Mouse (Mus musculus) ZHBTc4 (cell line): ENCODE results near the gene Skiv2l.

Source experiments
- DNase-seq: peaks from one replicate; pipeline ENCODE4 v3.0.0-alpha.2; 2011; ENCODE audit warnings: low read depth, low spot score

Skiv2l gene

GRCm38 (mm10) chr17:34849722-34850516 lies at the start of gene Skiv2l, which contains the start of gene Nelfe:
Gene Skiv2l (minus strand): TSS chr17:34850210.
Gene Nelfe (plus strand): TSS chr17:34850391.
- peak; percentile 99 for DNase-seq

- DNase-seq: no peak
Observed at GRCm38 (mm10) chr17:34899053-34899889, 49.3 kb upstream of the Skiv2l start.

GRCm38 (mm10) chr17:34898706-34899052 lies 48.7 kb upstream of the Skiv2l start:
- DNase-seq: no peak

GRCm38 (mm10) chr17:34898160-34898586 lies 48.2 kb upstream of the Skiv2l start, which contains the start of the genes C2 and Ehmt2:
Gene C2 (minus strand): TSS chr17:34898265.
Gene Ehmt2 (plus strand): TSS chr17:34898469.
- DNase-seq: peak; percentile 83

- no peak for DNase-seq
Observed at GRCm38 (mm10) chr17:34897373-34898159, 47.6 kb upstream of the Skiv2l start.

- peak; percentile 87 for DNase-seq
Observed at GRCm38 (mm10) chr17:34896366-34896765, 46.4 kb upstream of the Skiv2l start.

- no peak for DNase-seq
Observed at GRCm38 (mm10) chr17:34895724-34896123, 45.7 kb upstream of the Skiv2l start.

GRCm38 (mm10) chr17:34894801-34895530 lies 45.0 kb upstream of the Skiv2l start:
- DNase-seq: no peak

- DNase-seq: peak; percentile 95
Observed at GRCm38 (mm10) chr17:34894074-34894597, 44.1 kb upstream of the Skiv2l start.

- DNase-seq: no peak
Observed at GRCm38 (mm10) chr17:34893072-34893824, 43.2 kb upstream of the Skiv2l start.

GRCm38 (mm10) chr17:34891377-34891776 lies 41.4 kb upstream of the Skiv2l start:
- DNase-seq: peak; percentile 84

GRCm38 (mm10) chr17:34890074-34890743 lies 40.2 kb upstream of the Skiv2l start:
- peak; percentile 63 for DNase-seq

- DNase-seq: no peak
Observed at GRCm38 (mm10) chr17:34887942-34888341, 37.9 kb upstream of the Skiv2l start.

GRCm38 (mm10) chr17:34885615-34886014 lies 35.6 kb upstream of the Skiv2l start:
- no peak for DNase-seq

GRCm38 (mm10) chr17:34884704-34885103 lies 34.7 kb upstream of the Skiv2l start:
- DNase-seq: no peak

- DNase-seq: no peak
Observed at GRCm38 (mm10) chr17:34883332-34883731, 33.3 kb upstream of the Skiv2l start.

GRCm38 (mm10) chr17:34881683-34882310 lies 31.8 kb upstream of the Skiv2l start, which contains the start of gene Gm20547:
Gene Gm20547 (minus strand): TSS chr17:34882042.
- DNase-seq: peak; percentile 35

GRCm38 (mm10) chr17:34881166-34881565 lies 31.2 kb upstream of the Skiv2l start:
- no peak for DNase-seq
